13 mouse cellular contexts compared by ENCODE assay signal in the genomic region with DNA sequence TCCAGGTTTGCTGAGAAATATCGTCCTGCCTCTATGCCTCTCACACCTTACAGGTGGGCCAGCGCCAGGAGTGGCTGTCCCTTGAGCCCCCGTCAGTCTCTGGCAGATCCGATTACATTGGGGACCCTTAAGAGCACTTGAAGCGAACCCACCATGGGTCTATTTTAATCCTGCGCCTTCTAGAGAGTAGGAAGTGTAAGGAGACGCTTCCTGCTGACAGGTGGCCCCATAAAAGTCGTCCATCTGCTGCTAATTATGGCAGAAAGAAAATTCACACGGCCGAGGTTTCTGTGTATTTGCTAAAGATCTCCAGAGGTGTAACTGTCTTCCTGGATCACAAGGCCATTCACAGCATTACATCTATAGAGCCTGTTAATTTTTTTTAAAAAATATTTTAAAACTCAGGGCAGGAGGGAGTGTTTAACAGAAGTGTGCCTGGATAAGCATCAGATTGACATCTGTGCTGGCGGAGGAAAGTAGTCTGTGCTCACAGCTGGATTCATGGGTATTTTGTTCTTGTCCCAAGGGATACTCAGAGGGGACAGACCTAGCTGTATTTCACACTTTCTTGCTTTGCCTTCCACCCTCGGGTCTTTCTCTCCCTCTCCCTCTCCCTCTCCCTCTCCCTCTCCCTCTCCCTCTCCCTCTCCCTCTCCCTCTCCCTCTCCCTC.
A peak's percentile ranks its signal among the peaks of the same experiment; 100 is the strongest.
DNase-seq lines count a peak whose midpoint lies in the region; ATAC-seq and TF ChIP-seq lines count a peak whose summit lies in the region.
"Had no signal": no experiment of that assay in that cellular context is flagged by ENCODE, and none has a peak within 500 bp of the region (broad histone marks: within the 10 kb centered on the region; RNA-seq: fewer than 3 reads in every experiment).

No protein-coding gene starts in this region.

- TF ChIP-seq POLR2A in cerebellum, adult 2 months (IDR thresholded peaks at IDR 0.05; ENCODE audit: borderline replicate concordance, insufficient read depth, low read length) = no peak

- DNase-seq in heart, postnatal 25 days (ENCODE audit: low spot score) = no peak
- peak; percentile 49 for DNase-seq in brain, adult 2 months (ENCODE audit: low read depth, low spot score)
- DNase-seq in cerebellum, adult 2 months = peak; percentile 44 to 52
- peak; percentile 42 for DNase-seq in embryonic facial prominence, embryonic 14.5 days (ENCODE audit: low spot score)
- DNase-seq in retina, postnatal 1 day = no peak
- DNase-seq: lung, postnatal 4 days had no signal

- H3K4me3 ChIP-seq in heart, embryonic 13.5 days = no peak overlapping the region
- peak overlapping the region; percentile 38 for H3K4me3 ChIP-seq in cerebellum, adult 2 months (replicated peaks; ENCODE audit: insufficient read depth, low read depth, low read length)
- no peak overlapping the region for H3K4me3 ChIP-seq in embryonic facial prominence, embryonic 14.5 days (ENCODE audit: low read depth, low read length)
- H3K4me3 ChIP-seq: erythroblast, embryonic 14.5 days; hindbrain, embryonic 15.5 days; stomach, embryonic 15.5 days had no signal

- intact Hi-C loops in heart, postnatal 25 days (cut with DNase I) = no loop called here

- H3K4me2 ChIP-seq in heart, embryonic 13.5 days = peak overlapping the region; percentile 51
- peak overlapping the region; percentile 2; the same call in 1 of the 2 replicates for H3K4me2 ChIP-seq in embryonic facial prominence, embryonic 14.5 days (ENCODE audit: low read depth, low read length)
- H3K4me2 ChIP-seq: hindbrain, embryonic 15.5 days; stomach, embryonic 15.5 days had no signal

- H3K27me3 ChIP-seq in heart, embryonic 13.5 days (replicated peaks) = no peaks in the 10 kb centered on the region
- no peaks in the 10 kb centered on the region for H3K27me3 ChIP-seq in cerebellum, adult 2 months (ENCODE audit: control insufficient read depth, insufficient read depth, low read length)
- no peaks in the 10 kb centered on the region for H3K27me3 ChIP-seq in embryonic facial prominence, embryonic 14.5 days (replicated peaks; ENCODE audit: control insufficient read depth, insufficient read depth, low read length)
- H3K27me3 ChIP-seq: hindbrain, embryonic 15.5 days; stomach, embryonic 15.5 days had no signal

- H3K4me1 ChIP-seq in heart, embryonic 13.5 days = peaks cover 24% of the 10 kb centered on the region
- H3K4me1 ChIP-seq in cerebellum, adult 2 months (ENCODE audit: control insufficient read depth, insufficient read depth, low read length) = peaks cover 7% of the 10 kb centered on the region; the same call in 1 of the 2 replicates
- H3K4me1 ChIP-seq in embryonic facial prominence, embryonic 14.5 days (ENCODE audit: control insufficient read depth, insufficient read depth, low read length) = no peaks in the 10 kb centered on the region
- H3K4me1 ChIP-seq: stomach, embryonic 15.5 days had no signal

- no peak for TF ChIP-seq CTCF in cerebellum, adult 2 months (IDR thresholded peaks at IDR 0.05; ENCODE audit: borderline replicate concordance, insufficient read depth, low read depth, low read length)

- H3K27ac ChIP-seq in heart, embryonic 13.5 days (replicated peaks) = peak overlapping the region; percentile 36
- no peak overlapping the region for H3K27ac ChIP-seq in cerebellum, adult 2 months (ENCODE audit: insufficient read depth, low read length)
- H3K27ac ChIP-seq in embryonic facial prominence, embryonic 14.5 days (replicated peaks; ENCODE audit: low read depth, low read length) = no peak overlapping the region
- H3K27ac ChIP-seq: hindbrain, embryonic 15.5 days; liver, embryonic 14.5 days; stomach, embryonic 15.5 days had no signal

- no peaks in the 10 kb centered on the region for H3K36me3 ChIP-seq in heart, embryonic 13.5 days
- no peaks in the 10 kb centered on the region for H3K36me3 ChIP-seq in embryonic facial prominence, embryonic 14.5 days (ENCODE audit: control insufficient read depth, insufficient read depth, low read length)
- H3K36me3 ChIP-seq: hindbrain, embryonic 15.5 days; stomach, embryonic 15.5 days had no signal

- peak overlapping the region; percentile 12; the same call in 1 of the 2 replicates for H3K9ac ChIP-seq in heart, embryonic 13.5 days
- H3K9ac ChIP-seq in embryonic facial prominence, embryonic 14.5 days (ENCODE audit: low read depth, low read length) = no peak overlapping the region
- H3K9ac ChIP-seq: hindbrain, embryonic 15.5 days; liver, embryonic 14.5 days; stomach, embryonic 15.5 days had no signal

- WGBS in heart, embryonic 13.5 days = 26% methylated on average over 12 of the region's 12 CpGs
- 15% methylated on average over 12 of the region's 12 CpGs for WGBS in cerebellum, adult 2 months
- 16% methylated on average over 12 of the region's 12 CpGs for WGBS in embryonic facial prominence, embryonic 14.5 days

- H3K9me3 ChIP-seq in heart, embryonic 13.5 days = no peaks in the 10 kb centered on the region
- H3K9me3 ChIP-seq in embryonic facial prominence, embryonic 14.5 days (ENCODE audit: control insufficient read depth, low read length) = 0 out of 2 replicates have a peak, but pooled peaks cover 3% of the 10 kb centered on the region
- H3K9me3 ChIP-seq: hindbrain, embryonic 15.5 days; stomach, embryonic 15.5 days had no signal

- no peak for ATAC-seq in heart, embryonic 13.5 days (ENCODE audit: extremely low read depth, insufficient number of reproducible peaks, low FRiP score, low TSS enrichment)
- ATAC-seq in embryonic facial prominence, embryonic 14.5 days (ENCODE audit: low read depth) = no peak
- ATAC-seq in inflammation-experienced regulatory T-cells, adult 6 months = no peak
- ATAC-seq: Patski had no signal

Comparison
In these comparisons a context has a peak if more than half of its experiments do, and no peak if none do; other contexts are left out.
1. DNase-seq: peak in brain, adult 2 months (single experiment), cerebellum, adult 2 months (2 of 2) and embryonic facial prominence, embryonic 14.5 days (single experiment); none in heart, postnatal 25 days (single experiment) and retina, postnatal 1 day (single experiment).